Mouse (Mus musculus): ENCODE measurements at regions not wholly inside any gene's neighbourhood (a gene's known extent, or its start where the extent isn't known, plus 50 kb on each side); places are given as distances from the start of the nearest gene placed in this dataset.

DNA sequence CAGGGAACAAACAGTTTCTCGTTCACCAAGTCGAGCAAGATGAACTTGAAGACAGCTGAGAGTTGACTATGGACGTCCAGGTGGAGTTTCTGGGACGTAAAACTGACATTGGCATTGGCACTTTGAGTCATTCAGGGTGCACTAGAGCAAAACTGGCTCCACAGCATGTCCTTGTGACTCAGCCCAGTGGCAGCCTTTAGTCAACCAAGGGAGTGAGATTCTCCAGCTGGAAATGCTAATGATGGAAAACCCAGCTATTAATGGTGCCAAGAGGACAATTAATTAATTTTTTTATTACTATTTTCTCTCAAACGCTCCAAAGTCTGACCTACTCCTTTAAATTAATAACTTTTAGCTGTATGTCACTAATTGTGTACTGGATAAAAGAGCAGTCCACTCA, 195.0 kb upstream of the Prdm1 start:
- Histone ChIP-seq H3K9me3 (ENCODE audit: control insufficient read depth, low read length) (no peaks in the 10 kb centered on the region), H3K4me1 (ENCODE audit: control insufficient read depth, insufficient read depth, low read length) (no peaks in the 10 kb centered on the region), H3K36me3 (ENCODE audit: control insufficient read depth, insufficient read depth, low read length) (no peaks in the 10 kb centered on the region), H3K27ac (replicated peaks; ENCODE audit: low read depth, low read length) (no peak overlapping the region), H3K4me2 (replicated peaks; ENCODE audit: low read depth, low read length, severe bottlenecking) (no peak overlapping the region), H3K9ac (ENCODE audit: low read depth, low read length, severe bottlenecking) (no peak overlapping the region), H3K27me3 (ENCODE audit: control insufficient read depth, insufficient read depth, low read length) (no peaks in the 10 kb centered on the region), H3K4me3 (replicated peaks; ENCODE audit: low read length) (no peak overlapping the region)
- TF ChIP-seq POLR2A (IDR thresholded peaks at IDR 0.05; ENCODE audit: borderline replicate concordance, extremely low read depth, insufficient read depth, insufficient read length): no peak
- no peak for ATAC-seq (ENCODE audit: low FRiP score, low read depth)
- WGBS: 68% methylated on average over 5 of the region's 5 CpGs
- no peak for DNase-seq (ENCODE audit: low spot score)

DNA sequence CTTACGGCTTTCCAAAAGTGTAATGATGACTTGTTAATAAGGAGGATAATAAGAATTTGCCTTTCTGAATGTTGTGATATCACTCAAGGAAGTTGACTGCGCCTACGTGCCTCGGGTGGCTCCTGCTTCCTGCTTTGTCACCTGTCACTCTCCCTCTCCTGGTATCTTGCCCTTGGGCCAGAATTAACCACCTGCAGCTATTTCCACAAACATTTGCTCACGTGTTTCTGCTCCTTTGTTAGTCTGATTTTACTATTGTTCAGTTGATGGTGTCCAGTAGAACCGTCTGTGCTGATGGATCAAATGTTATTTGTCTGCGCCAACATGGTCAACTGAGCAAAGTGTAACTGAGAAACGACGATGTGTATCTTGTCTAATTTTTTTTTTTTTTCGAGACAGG, 193.4 kb upstream of the Prdm1 start:
- Histone ChIP-seq H3K27me3 (ENCODE audit: control insufficient read depth, insufficient read depth, low read length) (no peaks in the 10 kb centered on the region), H3K27ac (replicated peaks; ENCODE audit: low read depth, low read length) (no peak overlapping the region), H3K4me3 (replicated peaks; ENCODE audit: low read length) (no peak overlapping the region), H3K9ac (ENCODE audit: low read depth, low read length, severe bottlenecking) (no peak overlapping the region), H3K4me1 (ENCODE audit: control insufficient read depth, insufficient read depth, low read length) (no peaks in the 10 kb centered on the region), H3K36me3 (ENCODE audit: control insufficient read depth, insufficient read depth, low read length) (no peaks in the 10 kb centered on the region), H3K9me3 (ENCODE audit: control insufficient read depth, low read length) (no peaks in the 10 kb centered on the region), H3K4me2 (replicated peaks; ENCODE audit: low read depth, low read length, severe bottlenecking) (no peak overlapping the region)
- DNase-seq (ENCODE audit: low spot score): no peak
- 85% methylated on average over 10 of the region's 10 CpGs for WGBS
- no peak for ATAC-seq (ENCODE audit: low FRiP score, low read depth)
- no peak for TF ChIP-seq POLR2A (IDR thresholded peaks at IDR 0.05; ENCODE audit: borderline replicate concordance, extremely low read depth, insufficient read depth, insufficient read length)

DNA sequence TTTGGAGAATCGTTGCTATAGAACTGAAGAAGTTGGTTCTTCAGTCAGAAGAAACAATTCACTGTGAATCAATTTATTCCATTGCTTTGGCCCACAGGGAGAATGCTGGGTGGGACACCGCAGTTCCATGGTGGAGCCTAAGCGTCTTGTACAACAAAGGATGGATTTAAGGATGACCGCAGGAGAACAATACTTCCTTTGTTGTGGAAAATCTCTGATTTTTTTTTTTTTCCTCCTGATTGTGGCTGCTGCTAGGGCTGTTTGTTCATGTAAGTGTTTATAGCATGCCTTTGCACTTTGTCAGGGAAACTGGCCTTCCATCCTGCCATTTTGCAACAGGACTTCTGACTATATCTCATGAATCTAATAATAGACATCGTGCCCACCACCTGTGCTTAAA, 188.3 kb upstream of the Prdm1 start:
- no peak for TF ChIP-seq POLR2A (IDR thresholded peaks at IDR 0.05; ENCODE audit: borderline replicate concordance, extremely low read depth, insufficient read depth, insufficient read length)
- 92% methylated on average over 5 of the region's 5 CpGs for WGBS
- Histone ChIP-seq H3K4me2 (replicated peaks; ENCODE audit: low read depth, low read length, severe bottlenecking) (no peak overlapping the region), H3K9ac (ENCODE audit: low read depth, low read length, severe bottlenecking) (no peak overlapping the region), H3K36me3 (ENCODE audit: control insufficient read depth, insufficient read depth, low read length) (no peaks in the 10 kb centered on the region), H3K4me1 (ENCODE audit: control insufficient read depth, insufficient read depth, low read length) (no peaks in the 10 kb centered on the region), H3K27me3 (ENCODE audit: control insufficient read depth, insufficient read depth, low read length) (no peaks in the 10 kb centered on the region), H3K27ac (replicated peaks; ENCODE audit: low read depth, low read length) (no peak overlapping the region), H3K9me3 (ENCODE audit: control insufficient read depth, low read length) (no peaks in the 10 kb centered on the region), H3K4me3 (replicated peaks; ENCODE audit: low read length) (no peak overlapping the region)
- ATAC-seq (ENCODE audit: low FRiP score, low read depth): no peak
- DNase-seq (ENCODE audit: low spot score): no peak

DNA sequence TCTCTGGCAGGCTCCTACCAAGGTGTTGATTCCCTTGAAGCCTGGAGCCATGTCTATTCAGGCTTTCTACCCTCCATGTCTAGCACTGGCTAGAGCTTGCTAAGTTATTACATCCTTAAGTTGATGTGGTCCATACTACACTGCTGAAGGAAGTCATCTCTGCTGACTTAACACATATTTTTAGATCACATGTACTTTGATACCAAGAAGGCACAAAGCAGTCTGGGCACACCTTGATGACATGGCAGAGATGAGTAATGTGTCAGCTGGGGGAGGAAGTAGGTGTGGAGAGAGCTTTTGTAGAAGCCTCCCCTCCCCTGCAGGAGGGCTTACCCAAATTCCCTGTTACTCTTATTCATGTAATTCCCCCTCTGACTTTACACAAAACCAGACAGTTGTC, 187.6 kb upstream of the Prdm1 start:
- Histone ChIP-seq H3K4me3 (replicated peaks; ENCODE audit: low read length) (no peak overlapping the region), H3K27me3 (ENCODE audit: control insufficient read depth, insufficient read depth, low read length) (no peaks in the 10 kb centered on the region), H3K27ac (replicated peaks; ENCODE audit: low read depth, low read length) (no peak overlapping the region), H3K4me2 (replicated peaks; ENCODE audit: low read depth, low read length, severe bottlenecking) (no peak overlapping the region), H3K9me3 (ENCODE audit: control insufficient read depth, low read length) (no peaks in the 10 kb centered on the region), H3K36me3 (ENCODE audit: control insufficient read depth, insufficient read depth, low read length) (no peaks in the 10 kb centered on the region), H3K9ac (ENCODE audit: low read depth, low read length, severe bottlenecking) (no peak overlapping the region), H3K4me1 (ENCODE audit: control insufficient read depth, insufficient read depth, low read length) (no peaks in the 10 kb centered on the region)
- DNase-seq (ENCODE audit: low spot score) (no peak), ATAC-seq (ENCODE audit: low FRiP score, low read depth) (no peak)
- TF ChIP-seq POLR2A (IDR thresholded peaks at IDR 0.05; ENCODE audit: borderline replicate concordance, extremely low read depth, insufficient read depth, insufficient read length): no peak

DNA sequence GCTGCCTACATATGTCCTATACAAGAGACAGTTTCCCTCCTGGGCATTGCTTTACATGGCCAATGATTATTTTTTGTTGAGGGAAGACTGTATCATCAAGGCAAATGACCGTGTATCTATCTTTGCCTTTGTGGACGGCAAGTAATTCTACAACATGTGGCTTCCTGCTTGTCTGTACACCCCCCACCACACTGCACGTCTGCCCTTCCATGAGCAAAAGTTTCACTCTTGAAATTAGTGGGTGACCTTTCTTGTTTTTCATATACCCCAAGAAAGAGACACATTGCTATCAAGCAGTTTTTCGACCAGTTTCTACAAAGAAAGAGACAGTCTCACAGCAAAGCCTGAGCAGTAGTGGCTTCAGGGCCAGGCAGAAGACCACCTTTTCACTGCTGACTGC, 180.5 kb upstream of the Prdm1 start:
- H3K9me3 ChIP-seq (ENCODE audit: control insufficient read depth, low read length): no peaks in the 10 kb centered on the region
- no peaks in the 10 kb centered on the region for H3K36me3 ChIP-seq (ENCODE audit: control insufficient read depth, insufficient read depth, low read length)
- DNase-seq (ENCODE audit: low spot score) (no peak), ATAC-seq (ENCODE audit: low FRiP score, low read depth) (no peak)
- no peak overlapping the region for H3K4me3 ChIP-seq (replicated peaks; ENCODE audit: low read length)
- WGBS: 78% methylated on average over 4 of the region's 4 CpGs
- TF ChIP-seq POLR2A (IDR thresholded peaks at IDR 0.05; ENCODE audit: borderline replicate concordance, extremely low read depth, insufficient read depth, insufficient read length): no peak
- no peak overlapping the region for H3K4me2 ChIP-seq (replicated peaks; ENCODE audit: low read depth, low read length, severe bottlenecking)
- no peak overlapping the region for H3K9ac ChIP-seq (ENCODE audit: low read depth, low read length, severe bottlenecking)
- H3K27me3 ChIP-seq (ENCODE audit: control insufficient read depth, insufficient read depth, low read length): no peaks in the 10 kb centered on the region
- no peak overlapping the region for H3K27ac ChIP-seq (replicated peaks; ENCODE audit: low read depth, low read length)
- H3K4me1 ChIP-seq (ENCODE audit: control insufficient read depth, insufficient read depth, low read length): no peaks in the 10 kb centered on the region

DNA sequence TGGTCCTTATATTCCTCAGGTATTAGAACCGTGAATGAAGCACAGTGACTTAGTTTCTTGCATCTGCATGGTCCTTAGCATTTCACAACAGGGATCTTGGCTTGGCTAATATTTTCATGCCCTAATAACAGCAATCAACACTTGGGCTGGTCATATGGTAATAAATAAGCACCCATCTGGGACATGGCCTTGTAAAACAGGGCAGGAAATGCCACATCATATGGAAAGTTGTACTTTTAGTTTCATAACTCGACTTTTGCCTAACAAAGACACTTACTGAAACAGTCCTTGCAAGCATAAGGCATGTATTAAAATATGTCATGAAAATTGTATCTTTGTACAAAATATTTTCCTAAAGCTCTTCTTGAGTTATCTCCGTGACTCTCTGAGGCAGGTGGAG, 175.8 kb upstream of the Prdm1 start:
- WGBS: 59% methylated on average over 3 of the region's 3 CpGs
- no peak overlapping the region for H3K4me2 ChIP-seq (replicated peaks; ENCODE audit: low read depth, low read length, severe bottlenecking)
- no peak overlapping the region for H3K4me3 ChIP-seq (replicated peaks; ENCODE audit: low read length)
- TF ChIP-seq POLR2A (IDR thresholded peaks at IDR 0.05; ENCODE audit: borderline replicate concordance, extremely low read depth, insufficient read depth, insufficient read length): no peak
- DNase-seq (ENCODE audit: low spot score): no peak
- H3K4me1 ChIP-seq (ENCODE audit: control insufficient read depth, insufficient read depth, low read length): no peaks in the 10 kb centered on the region
- no peak overlapping the region for H3K9ac ChIP-seq (ENCODE audit: low read depth, low read length, severe bottlenecking)
- H3K36me3 ChIP-seq (ENCODE audit: control insufficient read depth, insufficient read depth, low read length): no peaks in the 10 kb centered on the region
- H3K27ac ChIP-seq (replicated peaks; ENCODE audit: low read depth, low read length): no peak overlapping the region
- no peak for ATAC-seq (ENCODE audit: low FRiP score, low read depth)
- H3K9me3 ChIP-seq (ENCODE audit: control insufficient read depth, low read length): no peaks in the 10 kb centered on the region
- H3K27me3 ChIP-seq (ENCODE audit: control insufficient read depth, insufficient read depth, low read length): no peaks in the 10 kb centered on the region

Data from limb, embryonic 14.5 days (tissue).